Mouse (Mus musculus): ENCODE results near the gene Rab5c.

GRCm38 (mm10) chr11:100728601-100729000, 9.4 kb downstream of the Rab5c start:
- TF ChIP-seq USF2 (conservative IDR thresholded peaks at IDR 0.05; ENCODE audit: low read depth, low read length) (no peak), CTCF (conservative IDR thresholded peaks at IDR 0.05 in 1 of 2, IDR thresholded peaks at IDR 0.05 in 1 of 2; ENCODE audit: low read depth in 2 of 2, low read length in 2 of 2) (no peak), RCOR1 (conservative IDR thresholded peaks at IDR 0.05; ENCODE audit: low read depth, low read length) (no peak), MAFK (IDR thresholded peaks at IDR 0.05; ENCODE audit: insufficient replicate concordance, low read length) (no peak), ZC3H11A (IDR thresholded peaks at IDR 0.05; ENCODE audit: low read depth, low read length) (no peak), TCF12 (IDR thresholded peaks at IDR 0.05; ENCODE audit: low read depth, low read length) (no peak), POLR2A (IDR thresholded peaks at IDR 0.05; ENCODE audit: low read depth, low read length) (no peak)
